Mouse (Mus musculus): ENCODE data around the gene Nkx6-1.

- no peak for TF ChIP-seq GATA1 (IDR thresholded peaks at IDR 0.05; ENCODE audit: borderline replicate concordance, low read length)
- no peak for TF ChIP-seq FLI1 (IDR thresholded peaks at IDR 0.05; ENCODE audit: low read length)
Observed at GRCm38 (mm10) chr5:101658984-101659290, 5.9 kb downstream of the Nkx6-1 start.
